Mouse (Mus musculus) stomach, postnatal 0 days (tissue): ENCODE data around the gene Fam173a. TPM values are rescaled to one million over a fixed set of nuclear protein-coding genes. Genes with fewer than 3 reads are reported as not detected.

ENCODE experiments used
- ATAC-seq: fragments of 200-750 bp; cut with Nextera tagmentation; 2 replicates; pipeline ENCODE4 v1.8.0; 2017; ENCODE audit not compliant: low FRiP score, low TSS enrichment
- DNase-seq: peaks from one replicate; pipeline ENCODE4 v3.0.0-alpha.2; 2016; ENCODE audit warnings: low spot score
- H3K27ac ChIP-seq: fragments of 300-500 bp; sonication (generic); replicated peaks from 2 replicates; pipeline ENCODE4 v1.5.1; 2014; ENCODE audit warnings: mild to moderate bottlenecking, control low read depth
- H3K27me3 ChIP-seq: fragments of 300-500 bp; sonication (generic); 2 replicates; pipeline ENCODE4 v1.6.1; 2014; ENCODE audit warnings: low read length; ENCODE audit not compliant: control insufficient read depth, insufficient read depth
- H3K36me3 ChIP-seq: fragments of 300-500 bp; sonication (generic); 2 replicates; pipeline ENCODE4 v1.6.1; 2014; ENCODE audit warnings: low read length, mixed read lengths; ENCODE audit not compliant: control insufficient read depth, insufficient read depth
- H3K4me1 ChIP-seq: fragments of 300-500 bp; sonication (generic); replicated peaks from 2 replicates; pipeline ENCODE4 v1.6.1; 2014; ENCODE audit warnings: antibody characterized with exemption; ENCODE audit not compliant: control insufficient read depth, insufficient read depth
- H3K4me2 ChIP-seq: fragments of 300-500 bp; sonication (generic); replicated peaks from 2 replicates; pipeline ENCODE4 v1.6.1; 2014; ENCODE audit warnings: low read depth, mild to moderate bottlenecking, control low read depth, moderate library complexity
- H3K4me3 ChIP-seq: fragments of 300-500 bp; sonication (generic); 2 replicates; pipeline ENCODE4 v1.5.1; 2014; ENCODE audit warnings: low read depth, low read length, control low read depth
- H3K9ac ChIP-seq: fragments of 300-500 bp; sonication (generic); 2 replicates; pipeline ENCODE4 v1.6.1; 2014; ENCODE audit warnings: mild to moderate bottlenecking, low read length, control low read depth, mixed read lengths
- H3K9me3 ChIP-seq: fragments of 300-500 bp; sonication (generic); 2 replicates; pipeline ENCODE4 v1.6.1; 2016; ENCODE audit warnings: low read length; ENCODE audit not compliant: control insufficient read depth
- CTCF ChIP-seq: IDR thresholded peaks from 2 replicates; pipeline ENCODE4 v1.5.1; 2016; ENCODE audit warnings: antibody characterized with exemption, low read depth, mild to moderate bottlenecking, moderate library complexity
- EP300 ChIP-seq: optimal IDR thresholded peaks from 2 replicates; pipeline ENCODE3; 2016; ENCODE audit warnings: antibody characterized with exemption
- WGBS: fragments of 180-500 bp; shearing (Covaris S2); extraction: QIAGEN DNeasy Blood & Tissue Kit; methylation state at CpG from one replicate; pipeline ENCODE4 v1.1.7; 2014; 5-methylcytosine and 5-hydroxymethylcytosine counted together
- polyA plus RNA-seq: library from polyadenylated mRNA; unstranded; fragments of >200 nt; fragmentation: Nextera tagmentation; extraction: Ambion mirVana; gene quantifications from 2 replicates; pipeline ENCODE4 v1.2.1, GENCODE M21; 2015

Fam173a gene
- polyA plus RNA-seq, 1 experiment from 2014 or later: 91.0 TPM

DNA sequence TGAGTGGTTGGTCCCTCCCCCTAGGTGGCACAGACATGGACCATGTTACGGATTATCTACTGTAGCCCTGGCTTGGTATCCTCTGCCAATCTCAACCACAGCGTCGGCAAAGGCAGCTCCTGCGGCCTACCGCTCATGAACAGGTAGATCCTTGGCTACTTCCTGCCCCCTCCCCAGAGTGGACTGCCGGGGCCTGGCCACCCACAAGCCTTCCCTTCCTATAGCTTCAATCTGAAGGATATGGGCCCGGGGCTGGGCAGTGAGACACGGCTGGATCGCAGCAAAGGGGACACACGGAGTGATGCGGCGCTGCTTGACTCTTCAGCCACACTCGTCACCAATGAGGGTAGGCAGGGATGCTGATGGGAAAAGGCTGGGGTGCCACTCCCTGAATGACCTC lies 34.3 kb upstream of the Fam173a start:
- H3K27ac ChIP-seq: no peak overlapping the region
- 95% methylated on average over 13 of the region's 13 CpGs for WGBS
- no peak for DNase-seq
- no peak overlapping the region for H3K9ac ChIP-seq
- peaks cover 22% of the 10 kb centered on the region for H3K4me1 ChIP-seq
- no peak overlapping the region for H3K4me3 ChIP-seq
- no peak overlapping the region for H3K4me2 ChIP-seq
- TF ChIP-seq CTCF: no peak
- no peak for TF ChIP-seq EP300
- H3K27me3 ChIP-seq: no peaks in the 10 kb centered on the region
- peaks cover 14% of the 10 kb centered on the region for H3K36me3 ChIP-seq
- ATAC-seq: no peak
- no peaks in the 10 kb centered on the region for H3K9me3 ChIP-seq

- peaks cover 14% of the 10 kb centered on the region for H3K36me3 ChIP-seq
- ATAC-seq (no peak), DNase-seq (no peak)
- peaks cover 16% of the 10 kb centered on the region for H3K4me1 ChIP-seq
- 93% methylated on average over 27 of the region's 27 CpGs for WGBS
- TF ChIP-seq EP300 (no peak), CTCF (no peak)
- H3K9ac ChIP-seq: no peak overlapping the region
- H3K27ac ChIP-seq: no peak overlapping the region
- H3K4me3 ChIP-seq: no peak overlapping the region
- H3K4me2 ChIP-seq: no peak overlapping the region
- no peaks in the 10 kb centered on the region for H3K9me3 ChIP-seq
- H3K27me3 ChIP-seq: no peaks in the 10 kb centered on the region
Observed at GRCm38 (mm10) chr17:25825984-25826570, 33.4 kb upstream of the Fam173a start.

- H3K27ac ChIP-seq: no peak overlapping the region
- H3K36me3 ChIP-seq: peaks cover 7% of the 10 kb centered on the region
- no peak overlapping the region for H3K4me3 ChIP-seq
- DNase-seq (no peak), ATAC-seq (no peak)
- H3K4me1 ChIP-seq: peaks cover 16% of the 10 kb centered on the region
- H3K9me3 ChIP-seq: no peaks in the 10 kb centered on the region
- no peaks in the 10 kb centered on the region for H3K27me3 ChIP-seq
- no peak overlapping the region for H3K4me2 ChIP-seq
- no peak overlapping the region for H3K9ac ChIP-seq
- no peak for TF ChIP-seq EP300
- no peak for TF ChIP-seq CTCF
- WGBS: 83% methylated on average over 6 of the region's 6 CpGs
Observed at GRCm38 (mm10) chr17:25825311-25825710, 32.6 kb upstream of the Fam173a start.

- peak; percentile 13 for DNase-seq
- H3K4me2 ChIP-seq: peak overlapping the region; percentile 68
- WGBS: 69% methylated on average over 16 of the region's 17 CpGs
- TF ChIP-seq CTCF (no peak), EP300 (no peak)
- H3K4me1 ChIP-seq: peaks cover 13% of the 10 kb centered on the region
- peak overlapping the region; percentile 53 for H3K4me3 ChIP-seq
- H3K36me3 ChIP-seq: peaks cover 7% of the 10 kb centered on the region
- no peak overlapping the region for H3K27ac ChIP-seq
- no peak for ATAC-seq
- H3K9me3 ChIP-seq: no peaks in the 10 kb centered on the region
- peak overlapping the region; percentile 59 for H3K9ac ChIP-seq
- H3K27me3 ChIP-seq: no peaks in the 10 kb centered on the region
Observed at GRCm38 (mm10) chr17:25824362-25825142, 31.9 kb upstream of the Fam173a start.

DNA sequence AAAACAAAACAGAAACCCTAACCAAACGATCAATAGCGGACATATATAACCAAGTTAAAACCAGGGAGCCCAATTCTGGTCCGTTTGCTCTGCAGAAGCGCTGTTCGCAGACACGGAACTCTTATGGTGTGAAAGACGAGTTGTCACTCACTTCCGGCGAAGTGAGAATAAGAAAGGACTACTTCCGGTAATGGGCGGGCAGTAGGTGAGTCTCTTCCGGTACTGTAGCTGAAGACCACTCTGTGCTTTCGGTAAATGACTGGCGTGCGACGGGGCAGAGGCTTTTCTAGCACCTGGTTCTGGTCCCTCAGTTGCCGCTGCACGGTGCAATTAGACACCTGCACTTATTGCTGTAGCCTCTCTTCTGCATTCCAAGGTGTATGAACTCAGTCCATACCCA lies 30.8 kb upstream of the Fam173a start, which contains the start of gene Wdr24:
Wdr24 (plus strand) TSS at position 176 of the 400 bp plus-strand sequence.
- H3K27ac ChIP-seq: 0 out of 2 replicates have a peak within 1 kb of the TSS, but pooled peaks have one; percentile 5
- peak within 1 kb of the TSS; percentile 59 for H3K9ac ChIP-seq
- WGBS: under 1% methylated on average over 18 of the region's 18 CpGs
- H3K4me2 ChIP-seq: peak within 1 kb of the TSS; percentile 68
- H3K4me1 ChIP-seq: peaks cover 11% of the 10 kb centered on the region
- H3K9me3 ChIP-seq: no peaks in the 10 kb centered on the region
- peak within 1 kb of the TSS; percentile 53 for H3K4me3 ChIP-seq
- peaks cover 7% of the 10 kb centered on the region for H3K36me3 ChIP-seq
- peak; percentile 70 for DNase-seq
- TF ChIP-seq CTCF: no peak
- no peak for TF ChIP-seq EP300
- peak; percentile 47; the same call in 1 of the 2 replicates for ATAC-seq
- H3K27me3 ChIP-seq: no peaks in the 10 kb centered on the region
